Mouse (Mus musculus) cerebellum, postnatal 4 days (tissue): ENCODE data around the gene Wdr93.
"Not testable (repeated sequence)": the region's sequence is repeated elsewhere in the genome, so short reads cannot be mapped to it uniquely, and the experiment has no call there.

Source experiments
- DNase-seq, 2 experiments: peaks; one replicate each; pipeline ENCODE4 v3.0.0; 2022; ENCODE audit warnings: low spot score in 2 of 2, mixed read lengths in 1 of 2

The Wdr93 gene

GRCm38 (mm10) chr7:79747659-79748058 lies 4.7 kb downstream of the Wdr93 start:
- DNase-seq, result no peak

GRCm38 (mm10) chr7:79749511-79749910 lies 6.5 kb downstream of the Wdr93 start:
- no peak for DNase-seq

- no peak for DNase-seq
Observed at GRCm38 (mm10) chr7:79756334-79756733, 13.4 kb downstream of the Wdr93 start.

GRCm38 (mm10) chr7:79758176-79758575 lies 15.2 kb downstream of the Wdr93 start:
- no peak for DNase-seq

GRCm38 (mm10) chr7:79759766-79760165 lies 16.8 kb downstream of the Wdr93 start:
- DNase-seq, result no peak

- no peak for DNase-seq
Observed at GRCm38 (mm10) chr7:79761124-79761876, 18.3 kb downstream of the Wdr93 start.

GRCm38 (mm10) chr7:79762106-79762505 lies 19.1 kb downstream of the Wdr93 start:
- DNase-seq, result no peak

- DNase-seq, result no peak
Observed at GRCm38 (mm10) chr7:79765991-79766390, 23.0 kb downstream of the Wdr93 start.

GRCm38 (mm10) chr7:79769664-79770063 lies 26.7 kb downstream of the Wdr93 start:
- no peak for DNase-seq

GRCm38 (mm10) chr7:79771561-79772512 lies 28.9 kb downstream of the Wdr93 start:
- DNase-seq, result no peak

GRCm38 (mm10) chr7:79780647-79781626 lies 38.0 kb downstream of the Wdr93 start:
- peak; percentile 55 to 80 for DNase-seq

- DNase-seq, result no peak
Observed at GRCm38 (mm10) chr7:79781826-79782515, 39.0 kb downstream of the Wdr93 start.

GRCm38 (mm10) chr7:79782516-79782855 lies 39.5 kb downstream of the Wdr93 start:
- DNase-seq, result no peak

GRCm38 (mm10) chr7:79786295-79786694 lies 43.3 kb downstream of the Wdr93 start:
- peak in 1 of 2 experiments; percentile 71 for DNase-seq

- not testable (repeated sequence) for DNase-seq
Observed at GRCm38 (mm10) chr7:79789812-79790211, 46.8 kb downstream of the Wdr93 start.

- peak in 1 of 2 experiments; percentile 42 for DNase-seq
Observed at GRCm38 (mm10) chr7:79792635-79793421, 49.9 kb downstream of the Wdr93 start.

- DNase-seq, result no peak
Observed at GRCm38 (mm10) chr7:79793688-79794087, 50.7 kb downstream of the Wdr93 start, which contains the start of gene Mesp1. Mesp1 (minus strand) TSS chr7:79793788.

- DNase-seq, result no peak
Observed at GRCm38 (mm10) chr7:79798606-79799005, 55.6 kb downstream of the Wdr93 start.

GRCm38 (mm10) chr7:79799048-79799447 lies 56.1 kb downstream of the Wdr93 start:
- peak; percentile 65 to 79 for DNase-seq

- DNase-seq, result no peak
Observed at GRCm38 (mm10) chr7:79799506-79799905, 56.5 kb downstream of the Wdr93 start.
